Mouse (Mus musculus): Measurements from ENCODE around the gene Nsd1. TPM values are rescaled to one million over a fixed set of nuclear protein-coding genes. Genes with fewer than 3 reads are reported as not detected.
A peak's percentile ranks its signal among the peaks of the same experiment; 100 is the strongest.
"Not testable (repeated sequence)": the region's sequence is repeated elsewhere in the genome, so short reads cannot be mapped to it uniquely, and the experiment has no call there.

Gene Nsd1
- total RNA-seq, 2 experiments from 2014 or later, result 68.2 to 71.6 TPM

- peak; percentile 100 for ATAC-seq (ENCODE audit: poor library complexity, severe bottlenecking)
These were observed 19.3 kb upstream of the Nsd1 start for GRCm38 (mm10) chr13:55190121-55190868.

- ATAC-seq (ENCODE audit: poor library complexity, severe bottlenecking), result no peak
These were observed 18.0 kb upstream of the Nsd1 start for GRCm38 (mm10) chr13:55191535-55191934.

- not testable (repeated sequence) for ATAC-seq (ENCODE audit: poor library complexity, severe bottlenecking)
These were observed 6.8 kb upstream of the Nsd1 start for GRCm38 (mm10) chr13:55202758-55203157.

- ATAC-seq (ENCODE audit: poor library complexity, severe bottlenecking), result no peak
These were observed 5.8 kb upstream of the Nsd1 start for GRCm38 (mm10) chr13:55203740-55204139.

GRCm38 (mm10) chr13:55204667-55205389 is 4.8 kb upstream of the Nsd1 start:
- ATAC-seq (ENCODE audit: poor library complexity, severe bottlenecking), result no peak

DNA sequence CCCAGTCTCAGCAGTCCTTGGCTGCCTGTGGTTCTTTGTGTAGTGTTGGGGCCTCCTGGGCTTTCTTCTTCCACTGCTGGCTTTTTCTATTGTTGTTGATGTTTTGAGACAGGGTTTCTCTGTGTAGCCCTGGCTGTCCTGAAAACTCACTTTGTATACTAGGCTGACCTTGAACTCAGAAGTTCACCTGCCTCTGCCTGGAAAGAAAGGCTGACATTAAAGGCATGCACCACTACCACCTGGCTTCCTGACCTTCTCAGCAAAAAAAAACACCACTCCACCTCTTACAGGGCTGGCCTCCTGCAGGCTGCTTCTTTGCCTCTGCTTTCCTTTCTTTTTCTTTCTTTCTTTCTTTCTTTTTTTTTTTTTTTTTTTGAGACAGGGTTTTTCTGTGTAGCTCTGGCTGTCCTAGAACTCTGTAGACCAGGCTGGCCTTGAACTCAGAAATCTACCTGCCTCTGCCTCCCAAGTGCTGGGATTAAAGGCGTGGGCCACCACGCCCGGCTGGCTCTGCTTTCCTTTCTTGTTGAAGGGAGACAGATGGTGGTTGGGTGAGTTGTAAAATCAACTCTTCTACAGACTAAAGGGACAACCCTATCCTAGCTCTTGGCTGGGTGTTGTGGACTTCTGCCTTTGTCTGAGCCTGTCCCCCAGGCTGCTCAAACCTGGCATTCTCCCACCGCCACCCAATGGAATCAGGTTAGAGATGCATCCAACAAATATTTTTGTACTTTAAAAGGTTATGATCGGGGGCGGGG is 4.0 kb upstream of the Nsd1 start:
- no peak for ATAC-seq (ENCODE audit: poor library complexity, severe bottlenecking)

DNA sequence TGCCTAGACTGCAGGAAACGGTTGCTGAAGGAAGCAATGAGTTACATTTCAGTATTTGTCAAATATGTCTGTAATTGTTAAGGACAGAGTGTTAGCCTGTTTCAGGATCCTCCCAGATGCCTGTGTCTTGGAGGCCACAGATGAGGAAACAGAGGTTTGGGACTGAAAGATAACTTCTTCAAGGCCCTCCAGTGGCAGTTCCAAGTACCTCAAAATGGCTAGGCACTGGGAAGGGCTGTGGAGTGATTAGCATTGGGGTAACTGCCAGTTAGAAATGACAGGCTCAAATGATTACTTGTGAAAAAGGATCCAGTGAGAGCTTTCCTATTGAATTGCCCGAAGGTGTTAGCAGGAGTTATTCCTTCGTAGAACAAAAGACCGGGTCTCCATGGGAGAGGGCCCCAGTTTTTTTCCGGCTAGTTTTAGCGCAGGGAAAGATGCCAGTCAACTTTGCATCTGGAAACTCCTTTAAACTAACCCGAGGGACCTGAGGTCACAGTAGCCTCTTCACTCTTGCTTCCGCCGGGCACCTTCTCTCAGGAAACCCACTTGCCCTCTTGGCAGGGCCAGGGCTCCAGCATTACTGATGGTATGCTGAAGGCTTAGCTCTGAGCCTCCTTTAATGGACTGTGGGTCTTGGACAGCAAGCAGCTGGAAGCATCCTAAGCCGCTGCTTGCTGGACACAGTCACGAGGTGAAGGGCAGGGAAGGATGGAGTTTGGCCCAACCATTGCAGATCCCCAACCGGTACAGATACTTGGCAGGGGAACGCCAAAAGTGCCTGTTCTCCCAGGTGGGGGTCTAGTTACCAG is 539 bp upstream of the Nsd1 start:
- no peak for ATAC-seq (ENCODE audit: poor library complexity, severe bottlenecking)

- ATAC-seq (ENCODE audit: poor library complexity, severe bottlenecking), result peak; percentile 41
These were observed 800 bp downstream of the Nsd1 start for GRCm38 (mm10) chr13:55210193-55210970.

- peak; percentile 55 for ATAC-seq (ENCODE audit: poor library complexity, severe bottlenecking)
These were observed 1.3 kb downstream of the Nsd1 start for GRCm38 (mm10) chr13:55210971-55211220.

DNA sequence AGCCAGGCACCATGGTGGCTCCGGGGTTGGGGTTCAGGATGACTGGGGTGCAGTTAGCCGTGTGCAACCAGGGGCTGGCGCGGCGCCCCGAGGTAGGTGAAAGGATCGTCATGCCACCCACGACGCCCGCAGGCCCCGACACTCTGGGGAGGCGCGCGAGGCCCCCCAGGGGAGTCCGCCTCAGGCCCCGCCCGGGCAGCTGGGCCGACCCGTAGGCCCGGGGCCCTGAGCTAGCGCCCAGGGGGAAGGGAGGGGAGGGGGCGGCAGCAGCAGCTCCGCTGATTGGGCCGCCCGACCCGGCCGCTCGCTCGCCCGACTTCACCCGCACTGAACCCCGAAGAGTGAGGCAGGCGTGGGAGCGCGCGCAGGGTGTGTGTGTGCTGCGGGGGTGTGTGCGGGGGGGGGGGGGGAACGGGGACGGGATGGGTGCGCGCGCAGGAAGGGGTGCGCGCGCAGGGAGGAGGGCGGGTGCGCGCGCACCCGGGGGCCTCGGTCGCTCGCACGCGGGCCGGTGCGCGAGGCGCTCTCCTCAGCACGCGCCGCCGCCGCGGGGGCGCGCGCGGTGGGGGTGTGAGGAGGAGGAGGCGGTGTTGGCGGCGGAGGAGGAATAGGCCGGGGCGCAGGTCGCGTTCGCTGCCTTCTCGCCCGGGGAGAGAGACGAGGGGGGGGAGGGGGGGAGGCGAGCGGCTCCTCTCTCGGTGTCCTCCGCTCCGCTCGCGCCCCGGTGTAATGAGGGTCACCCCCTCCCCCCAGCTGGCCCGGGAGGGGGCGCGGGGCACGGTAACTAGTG is 1.8 kb downstream of the Nsd1 start:
- peak; percentile 68 for ATAC-seq (ENCODE audit: poor library complexity, severe bottlenecking)

DNA sequence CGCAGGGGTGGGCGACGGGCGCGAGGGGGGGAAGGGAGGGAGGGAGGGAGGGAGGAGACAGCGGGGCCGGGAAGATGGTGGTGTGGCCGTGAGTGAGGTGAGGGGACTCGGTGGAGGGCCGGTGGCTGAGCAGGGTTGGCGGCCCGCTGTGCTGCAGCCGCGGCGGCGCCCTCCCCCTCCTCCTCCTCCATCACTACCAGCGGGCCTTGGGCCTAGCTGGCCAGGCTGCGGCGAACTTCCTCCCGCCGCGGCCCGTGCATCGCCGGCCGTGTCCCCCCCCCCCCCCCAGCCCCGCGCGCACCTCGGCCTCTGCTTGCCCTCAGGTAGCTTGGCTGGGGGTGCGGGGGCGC is 2.4 kb downstream of the Nsd1 start:
- ATAC-seq (ENCODE audit: poor library complexity, severe bottlenecking), result peak; percentile 37

- no peak for ATAC-seq (ENCODE audit: poor library complexity, severe bottlenecking)
These were observed 3.0 kb downstream of the Nsd1 start for GRCm38 (mm10) chr13:55212361-55213137.

DNA sequence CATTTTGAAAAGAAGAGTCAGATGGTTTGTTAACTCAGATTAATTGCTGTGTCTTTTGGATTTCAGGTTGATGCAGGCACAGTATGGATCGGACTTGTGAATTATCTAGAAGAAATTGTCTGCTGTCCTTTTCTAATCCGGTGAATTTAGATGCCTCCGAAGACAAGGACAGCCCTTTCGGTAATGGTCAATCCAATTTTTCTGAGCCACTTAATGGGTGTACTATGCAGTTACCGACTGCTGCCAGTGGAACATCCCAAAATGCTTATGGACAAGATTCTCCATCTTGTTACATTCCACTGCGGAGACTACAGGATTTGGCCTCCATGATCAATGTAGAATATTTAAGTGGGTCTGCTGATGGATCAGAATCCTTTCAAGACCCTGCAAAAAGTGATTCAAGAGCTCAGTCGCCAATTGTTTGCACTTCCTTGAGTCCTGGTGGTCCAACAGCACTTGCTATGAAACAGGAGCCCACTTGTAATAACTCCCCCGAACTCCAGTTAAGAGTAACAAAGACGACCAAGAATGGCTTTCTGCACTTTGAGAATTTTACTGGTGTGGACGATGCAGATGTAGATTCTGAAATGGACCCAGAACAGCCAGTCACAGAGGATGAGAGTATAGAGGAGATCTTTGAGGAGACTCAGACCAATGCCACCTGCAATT is 3.7 kb downstream of the Nsd1 start:
- no peak for ATAC-seq (ENCODE audit: poor library complexity, severe bottlenecking)

- no peak for ATAC-seq (ENCODE audit: poor library complexity, severe bottlenecking)
These were observed 14.8 kb downstream of the Nsd1 start for GRCm38 (mm10) chr13:55224364-55224763.

DNA sequence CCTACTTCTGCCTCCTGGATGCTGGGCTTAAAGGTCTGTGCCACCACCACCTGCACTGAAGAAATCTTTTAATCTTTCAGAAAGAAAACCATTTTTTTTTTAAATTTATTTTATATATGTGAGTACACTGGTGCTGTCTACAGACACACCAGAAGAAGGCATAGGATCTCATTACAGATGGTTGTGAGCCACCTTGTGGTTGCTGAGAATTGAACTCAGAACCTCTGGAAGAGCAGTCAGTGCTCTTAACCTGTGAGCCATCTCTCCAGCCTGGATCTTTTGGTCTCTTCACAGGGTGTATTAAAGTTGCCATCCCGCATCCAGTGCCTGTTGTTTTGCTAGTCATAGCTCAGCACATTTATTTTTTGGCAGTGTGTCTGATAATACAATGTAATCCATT is 21.1 kb downstream of the Nsd1 start:
- no peak for ATAC-seq (ENCODE audit: poor library complexity, severe bottlenecking)

GRCm38 (mm10) chr13:55243205-55243604 is 33.6 kb downstream of the Nsd1 start:
- ATAC-seq (ENCODE audit: poor library complexity, severe bottlenecking), result no peak

DNA sequence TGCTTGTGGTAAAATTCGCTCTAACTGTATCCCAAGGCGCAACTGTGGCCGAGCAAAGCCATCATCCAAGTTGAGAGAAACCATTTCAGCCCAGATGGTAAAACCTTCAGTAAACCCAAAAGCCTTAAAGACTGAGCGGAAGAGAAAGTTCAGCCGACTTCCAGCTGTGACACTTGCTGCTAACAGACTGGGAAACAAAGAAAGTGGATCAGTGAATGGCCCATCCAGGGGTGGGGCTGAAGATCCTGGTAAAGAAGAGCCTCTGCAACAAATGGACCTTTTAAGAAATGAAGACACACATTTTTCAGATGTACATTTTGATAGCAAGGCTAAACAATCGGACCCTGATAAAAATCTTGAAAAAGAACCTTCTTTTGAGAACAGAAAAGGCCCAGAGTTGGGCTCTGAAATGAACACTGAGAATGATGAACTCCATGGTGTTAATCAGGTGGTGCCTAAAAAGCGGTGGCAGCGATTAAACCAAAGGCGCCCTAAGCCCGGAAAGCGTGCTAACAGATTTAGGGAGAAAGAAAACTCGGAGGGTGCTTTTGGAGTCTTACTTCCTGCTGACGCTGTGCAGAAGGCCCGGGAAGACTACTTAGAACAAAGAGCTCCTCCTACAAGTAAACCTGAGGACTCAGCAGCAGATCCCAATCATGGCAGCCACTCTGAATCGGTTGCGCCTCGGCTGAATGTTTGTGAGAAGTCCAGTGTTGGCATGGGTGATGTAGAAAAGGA is 37.9 kb downstream of the Nsd1 start:
- no peak for ATAC-seq (ENCODE audit: poor library complexity, severe bottlenecking)

DNA sequence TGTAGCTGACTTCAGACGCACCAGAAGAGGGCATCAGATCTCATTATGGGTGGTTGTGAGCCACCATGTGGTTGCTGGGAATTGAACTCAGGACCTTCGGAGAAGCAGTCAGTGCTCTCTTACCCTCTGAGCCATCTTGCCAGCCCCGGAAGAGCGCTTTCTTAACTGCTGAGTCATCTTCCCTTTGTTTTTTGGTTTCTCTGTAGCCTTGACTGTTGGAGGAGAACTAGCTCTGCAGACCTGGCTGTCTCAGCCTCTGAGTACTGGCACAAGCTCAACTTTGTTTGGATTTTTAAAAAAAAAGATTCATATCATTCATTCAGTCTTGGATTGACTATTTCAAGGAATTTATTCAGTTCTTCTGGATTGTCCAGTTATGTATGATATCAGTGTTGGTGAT is 39.7 kb downstream of the Nsd1 start:
- ATAC-seq (ENCODE audit: poor library complexity, severe bottlenecking), result peak; percentile 68

All from megakaryocyte, adult 5-6 weeks (primary cell).